23 mouse cellular contexts compared by ENCODE assay signal in genomic region chr10:116333666-116334065, GRCm38 (mm10). TPM values are rescaled to one million over a fixed set of nuclear protein-coding genes. Genes with fewer than 3 reads are reported as not detected.
DNase-seq lines count a peak whose midpoint lies in the region; ATAC-seq and TF ChIP-seq lines count a peak whose summit lies in the region.
"Had no signal": no experiment of that assay in that cellular context is flagged by ENCODE, and none has a peak within 500 bp of the region (broad histone marks: within the 10 kb centered on the region; RNA-seq: fewer than 3 reads in every experiment).

No protein-coding gene starts in this region.

- no peak for TF ChIP-seq POLR2A in thymus, adult 2 months (IDR thresholded peaks at IDR 0.05; ENCODE audit: control insufficient read depth, extremely low read depth, insufficient read depth, low read length, poor library complexity)

- H3K36me3 ChIP-seq in kidney, embryonic 14.5 days (ENCODE audit: control insufficient read depth, insufficient read depth, low read length), result no peaks in the 10 kb centered on the region
- no peaks in the 10 kb centered on the region for H3K36me3 ChIP-seq in midbrain, embryonic 11.5 days (ENCODE audit: control insufficient read depth, insufficient read depth, low read length)
- H3K36me3 ChIP-seq in midbrain, embryonic 16.5 days (ENCODE audit: control insufficient read depth, insufficient read depth, low read length), result no peaks in the 10 kb centered on the region
- no peaks in the 10 kb centered on the region for H3K36me3 ChIP-seq in midbrain, embryonic 14.5 days (ENCODE audit: control insufficient read depth, insufficient read depth, low read length)
- H3K36me3 ChIP-seq in neural tube, embryonic 15.5 days, result no peaks in the 10 kb centered on the region
- H3K36me3 ChIP-seq in thymus, adult 2 months (ENCODE audit: control insufficient read depth, insufficient read depth, low read length), result no peaks in the 10 kb centered on the region
- H3K36me3 ChIP-seq: embryonic facial prominence, embryonic 15.5 days; G1E; limb, embryonic 15.5 days; neural tube, embryonic 12.5 days had no signal

- DNase-seq in kidney, adult 11 months, result no peak
- DNase-seq in midbrain, embryonic 11.5 days (ENCODE audit: low spot score, missing footprints), result peak; percentile 83
- peak; percentile 44 for DNase-seq in midbrain, embryonic 14.5 days
- no peak for DNase-seq in thymus, adult 2 months
- DNase-seq: adrenal gland, postnatal 36 days; B cell, adult 2 months; cerebellum, adult 11 months; cerebellum, adult 9-11 months; gastrocnemius, adult 2 months; heart, postnatal 4 days; kidney, postnatal 14 days; lung, embryonic 14.5 days had no signal

- no peaks in the 10 kb centered on the region for H3K4me1 ChIP-seq in kidney, embryonic 14.5 days (ENCODE audit: control insufficient read depth, insufficient read depth, low read length)
- 0 out of 2 replicates have a peak, but pooled peaks cover 2% of the 10 kb centered on the region for H3K4me1 ChIP-seq in midbrain, embryonic 11.5 days (ENCODE audit: control insufficient read depth, insufficient read depth, low read length)
- H3K4me1 ChIP-seq in midbrain, embryonic 16.5 days (ENCODE audit: control insufficient read depth, insufficient read depth, low read length), result peaks cover 7% of the 10 kb centered on the region; the same call in 1 of the 2 replicates
- H3K4me1 ChIP-seq in midbrain, embryonic 14.5 days (ENCODE audit: control insufficient read depth, insufficient read depth, low read length), result peaks cover 11% of the 10 kb centered on the region
- peaks cover 8% of the 10 kb centered on the region for H3K4me1 ChIP-seq in neural tube, embryonic 15.5 days
- H3K4me1 ChIP-seq in thymus, adult 2 months (replicated peaks; ENCODE audit: control insufficient read depth, insufficient read depth, low read length), result no peaks in the 10 kb centered on the region
- H3K4me1 ChIP-seq: neural tube, embryonic 12.5 days had no signal

- H3K4me2 ChIP-seq in kidney, embryonic 14.5 days (replicated peaks; ENCODE audit: low read depth, low read length), result no peak overlapping the region
- H3K4me2 ChIP-seq in midbrain, embryonic 11.5 days, result no peak overlapping the region
- no peak overlapping the region for H3K4me2 ChIP-seq in midbrain, embryonic 16.5 days (ENCODE audit: low read length)
- H3K4me2 ChIP-seq in midbrain, embryonic 14.5 days (ENCODE audit: low read length), result peak overlapping the region; percentile 4; the same call in 1 of the 2 replicates
- no peak overlapping the region for H3K4me2 ChIP-seq in neural tube, embryonic 15.5 days
- H3K4me2 ChIP-seq: embryonic facial prominence, embryonic 15.5 days; limb, embryonic 15.5 days; lung, embryonic 14.5 days; neural tube, embryonic 12.5 days had no signal

- peaks cover 2% of the 10 kb centered on the region; the same call in 1 of the 2 replicates for H3K9me3 ChIP-seq in kidney, embryonic 14.5 days (ENCODE audit: control insufficient read depth, low read length)
- no peaks in the 10 kb centered on the region for H3K9me3 ChIP-seq in midbrain, embryonic 11.5 days (ENCODE audit: control insufficient read depth, low read length)
- no peaks in the 10 kb centered on the region for H3K9me3 ChIP-seq in midbrain, embryonic 16.5 days (replicated peaks; ENCODE audit: control insufficient read depth, low read length, poor library complexity, severe bottlenecking)
- H3K9me3 ChIP-seq in midbrain, embryonic 14.5 days (ENCODE audit: control insufficient read depth, low read length), result no peaks in the 10 kb centered on the region
- no peaks in the 10 kb centered on the region for H3K9me3 ChIP-seq in neural tube, embryonic 15.5 days (replicated peaks)
- H3K9me3 ChIP-seq: embryonic facial prominence, embryonic 15.5 days; limb, embryonic 15.5 days; neural tube, embryonic 12.5 days had no signal

- no peak overlapping the region for H3K27ac ChIP-seq in kidney, embryonic 14.5 days (ENCODE audit: low read depth, low read length)
- H3K27ac ChIP-seq in midbrain, embryonic 11.5 days (ENCODE audit: low read depth, low read length), result no peak overlapping the region
- no peak overlapping the region for H3K27ac ChIP-seq in midbrain, embryonic 16.5 days (ENCODE audit: low read length)
- H3K27ac ChIP-seq in midbrain, embryonic 14.5 days (replicated peaks; ENCODE audit: low read depth, low read length), result no peak overlapping the region
- no peak overlapping the region for H3K27ac ChIP-seq in neural tube, embryonic 15.5 days (replicated peaks)
- no peak overlapping the region for H3K27ac ChIP-seq in thymus, adult 2 months (ENCODE audit: control insufficient read depth, insufficient read depth, low read length)
- H3K27ac ChIP-seq: embryonic facial prominence, embryonic 15.5 days; gastrocnemius, adult 2 months; limb, embryonic 15.5 days; liver, embryonic 14.5 days; neural tube, embryonic 12.5 days had no signal

- 39% methylated on average over 16 of the region's 16 CpGs for WGBS in kidney, embryonic 14.5 days
- 49% methylated on average over 16 of the region's 16 CpGs for WGBS in midbrain, embryonic 11.5 days
- 35% methylated on average over 16 of the region's 16 CpGs for WGBS in midbrain, embryonic 16.5 days
- WGBS in midbrain, embryonic 14.5 days, result 34% methylated on average over 16 of the region's 16 CpGs
- WGBS in neural tube, embryonic 15.5 days, result 56% methylated on average over 16 of the region's 16 CpGs
- 95% methylated on average over 16 of the region's 16 CpGs for WGBS in thymus, adult 2 months

- ATAC-seq in kidney, embryonic 14.5 days (ENCODE audit: low FRiP score, low TSS enrichment), result peak; percentile 75
- ATAC-seq in midbrain, embryonic 11.5 days (ENCODE audit: low FRiP score), result no peak
- no peak for ATAC-seq in midbrain, embryonic 16.5 days
- ATAC-seq in midbrain, embryonic 14.5 days (ENCODE audit: low FRiP score, low TSS enrichment), result no peak
- 0 out of 2 replicates have a peak, but pooled peaks have one; percentile 47 for ATAC-seq in neural tube, embryonic 15.5 days (ENCODE audit: low FRiP score)
- ATAC-seq: forebrain, embryonic 14.5 days; Patski had no signal

- H3K4me3 ChIP-seq in kidney, embryonic 14.5 days (ENCODE audit: low read length), result no peak overlapping the region
- H3K4me3 ChIP-seq in midbrain, embryonic 11.5 days (ENCODE audit: low read depth, low read length), result no peak overlapping the region
- no peak overlapping the region for H3K4me3 ChIP-seq in midbrain, embryonic 16.5 days (ENCODE audit: low read depth, low read length)
- no peak overlapping the region for H3K4me3 ChIP-seq in midbrain, embryonic 14.5 days (replicated peaks; ENCODE audit: low read depth, low read length)
- no peak overlapping the region for H3K4me3 ChIP-seq in neural tube, embryonic 15.5 days (replicated peaks)
- H3K4me3 ChIP-seq in thymus, adult 2 months (ENCODE audit: control insufficient read depth, insufficient read depth, low read length), result no peak overlapping the region
- H3K4me3 ChIP-seq: embryonic facial prominence, embryonic 15.5 days; gastrocnemius, adult 2 months; limb, embryonic 15.5 days; neural tube, embryonic 12.5 days had no signal

- no peaks in the 10 kb centered on the region for H3K27me3 ChIP-seq in kidney, embryonic 14.5 days (ENCODE audit: control insufficient read depth, insufficient read depth, low read length)
- no peaks in the 10 kb centered on the region for H3K27me3 ChIP-seq in midbrain, embryonic 11.5 days (ENCODE audit: control insufficient read depth, insufficient read depth, low read length)
- no peaks in the 10 kb centered on the region for H3K27me3 ChIP-seq in midbrain, embryonic 16.5 days (ENCODE audit: control insufficient read depth, insufficient read depth, low read depth, low read length)
- H3K27me3 ChIP-seq in midbrain, embryonic 14.5 days (ENCODE audit: control insufficient read depth, insufficient read depth, low read length), result no peaks in the 10 kb centered on the region
- no peaks in the 10 kb centered on the region for H3K27me3 ChIP-seq in neural tube, embryonic 15.5 days (replicated peaks)
- no peaks in the 10 kb centered on the region; the same call in 1 of the 2 replicates for H3K27me3 ChIP-seq in thymus, adult 2 months (ENCODE audit: control insufficient read depth, insufficient read depth, low read length)
- H3K27me3 ChIP-seq: CH12.LX; embryonic facial prominence, embryonic 15.5 days; limb, embryonic 15.5 days; neural tube, embryonic 12.5 days; Patski had no signal

- TF ChIP-seq CTCF in thymus, adult 2 months (IDR thresholded peaks at IDR 0.05; ENCODE audit: borderline replicate concordance, control insufficient read depth, extremely low read depth, insufficient read depth, low read length, poor library complexity), result no peak

- no peak overlapping the region for H3K9ac ChIP-seq in kidney, embryonic 14.5 days (ENCODE audit: low read depth, low read length)
- H3K9ac ChIP-seq in midbrain, embryonic 11.5 days (ENCODE audit: low read length), result no peak overlapping the region
- no peak overlapping the region for H3K9ac ChIP-seq in midbrain, embryonic 16.5 days (ENCODE audit: low read depth, low read length)
- H3K9ac ChIP-seq in midbrain, embryonic 14.5 days (replicated peaks; ENCODE audit: low read length), result no peak overlapping the region
- H3K9ac ChIP-seq in neural tube, embryonic 15.5 days (replicated peaks), result no peak overlapping the region
- H3K9ac ChIP-seq: embryonic facial prominence, embryonic 15.5 days; limb, embryonic 15.5 days; liver, embryonic 14.5 days; lung, embryonic 14.5 days; neural tube, embryonic 12.5 days had no signal

RNA-seq across cellular contexts. Expression of gene Ptprb, which starts 58.3 kb away (rescaled TPM):
- 4.4 and 6.3 TPM in 2 replicates for polyA plus RNA-seq in kidney, embryonic 14.5 days (2014; fragmentation: Nextera tagmentation; extraction: Ambion mirVana)
- 2.9 and 3.1 TPM in 2 replicates for polyA plus RNA-seq in midbrain, embryonic 11.5 days (2014; fragmentation: Nextera tagmentation; extraction: Ambion mirVana)
- polyA plus RNA-seq in midbrain, embryonic 16.5 days (2015; fragmentation: Nextera tagmentation; extraction: Ambion mirVana), result 3.4 and 3.5 TPM in 2 replicates
- 2.1 and 3.7 TPM in 2 replicates for polyA plus RNA-seq in midbrain, embryonic 14.5 days (2014; fragmentation: Nextera tagmentation; extraction: Ambion mirVana)
- polyA plus RNA-seq in neural tube, embryonic 15.5 days (2015; fragmentation: Nextera tagmentation; extraction: Ambion mirVana), result 3.1 and 3.5 TPM in 2 replicates
- 1.6 and 1.8 TPM in 2 replicates for polyA plus RNA-seq in thymus, adult 2 months (2012; rRNA removed)
- polyA plus RNA-seq: G1E had no signal

Comparison
In these comparisons a context has a peak if more than half of its experiments do, and no peak if none do; other contexts are left out.
1. ATAC-seq: peak in kidney, embryonic 14.5 days (single experiment) and neural tube, embryonic 15.5 days (single experiment); none in midbrain, embryonic 11.5 days (single experiment), midbrain, embryonic 16.5 days (single experiment) and midbrain, embryonic 14.5 days (single experiment).
2. DNase-seq: peak in midbrain, embryonic 11.5 days (single experiment) and midbrain, embryonic 14.5 days (single experiment); none in kidney, adult 11 months (single experiment) and thymus, adult 2 months (single experiment).